Mouse (Mus musculus) right cerebral cortex, adult 18-20 months (tissue): Measurements from ENCODE around the gene 1600014C23Rik.

Experiments used
- DNase-seq: peaks from one replicate; pipeline ENCODE4 v3.0.0; 2022; ENCODE audit warnings: mixed read lengths

Gene 1600014C23Rik

DNA sequence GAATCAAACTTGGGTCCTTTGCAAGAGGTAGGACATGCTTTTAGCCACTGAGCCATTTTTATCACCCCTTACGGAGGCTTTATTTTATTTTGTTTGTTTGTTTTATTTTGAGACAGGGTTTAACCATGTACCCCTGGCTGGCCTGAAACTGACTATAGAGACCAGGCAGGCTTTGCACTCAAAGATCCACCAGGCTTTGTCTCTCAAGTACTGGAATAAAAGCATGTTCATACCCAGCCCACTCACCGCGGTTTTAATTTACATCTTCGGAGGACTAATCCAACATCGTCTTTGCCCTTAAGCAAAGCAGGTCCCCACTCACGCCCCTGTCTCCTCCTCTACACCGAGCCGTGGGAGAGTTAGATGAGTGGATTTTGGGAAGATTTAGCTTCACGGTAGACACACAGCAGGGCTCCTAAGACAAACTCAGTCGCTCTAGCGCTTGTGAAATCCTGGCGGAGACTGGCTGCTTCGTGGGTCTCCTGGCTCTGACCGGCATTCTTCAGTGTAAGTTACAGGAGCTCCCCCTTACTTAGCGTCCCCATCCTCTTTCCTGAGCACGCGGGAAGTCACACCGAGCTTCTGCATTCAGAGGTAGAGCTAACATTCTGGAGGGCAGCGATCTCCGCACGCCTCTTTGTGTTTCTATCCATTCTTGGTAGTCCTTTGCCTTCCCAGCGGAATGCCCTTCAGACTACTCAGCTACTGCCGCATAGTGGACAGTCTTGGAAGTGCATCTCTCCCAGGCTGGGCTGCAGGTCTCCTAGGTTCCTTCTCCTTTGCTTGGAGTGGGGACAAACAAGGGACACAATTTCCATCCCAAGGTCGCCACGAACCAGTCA is 9.7 kb downstream of the 1600014C23Rik start:
- peak; percentile 81 for DNase-seq

GRCm38 (mm10) chr17:45718323-45718722 is 15.3 kb downstream of the 1600014C23Rik start:
- peak; percentile 78 for DNase-seq

GRCm38 (mm10) chr17:45711525-45711924 is 22.1 kb downstream of the 1600014C23Rik start:
- no peak for DNase-seq

GRCm38 (mm10) chr17:45710407-45710806 is 23.2 kb downstream of the 1600014C23Rik start:
- DNase-seq, result no peak

DNA sequence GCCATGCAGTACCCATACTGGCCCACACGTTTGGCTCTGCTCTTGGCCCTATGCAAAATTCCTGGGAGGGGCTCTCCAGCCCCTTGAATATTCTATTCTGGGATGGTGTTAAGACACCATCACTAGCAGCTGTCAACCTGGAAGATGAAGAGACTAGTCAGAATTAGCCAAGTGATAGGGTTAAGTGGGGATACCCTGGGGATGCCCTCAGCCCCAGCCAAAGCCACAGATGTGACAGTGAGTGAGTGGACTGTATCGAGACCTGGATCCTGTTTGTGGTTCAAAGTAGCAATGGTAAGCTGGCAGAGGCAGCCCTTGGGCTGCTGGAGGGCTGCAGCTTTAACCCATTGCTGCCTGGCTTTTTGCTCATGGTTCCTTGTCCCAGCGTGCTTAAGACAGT is 23.8 kb downstream of the 1600014C23Rik start:
- DNase-seq, result no peak

DNA sequence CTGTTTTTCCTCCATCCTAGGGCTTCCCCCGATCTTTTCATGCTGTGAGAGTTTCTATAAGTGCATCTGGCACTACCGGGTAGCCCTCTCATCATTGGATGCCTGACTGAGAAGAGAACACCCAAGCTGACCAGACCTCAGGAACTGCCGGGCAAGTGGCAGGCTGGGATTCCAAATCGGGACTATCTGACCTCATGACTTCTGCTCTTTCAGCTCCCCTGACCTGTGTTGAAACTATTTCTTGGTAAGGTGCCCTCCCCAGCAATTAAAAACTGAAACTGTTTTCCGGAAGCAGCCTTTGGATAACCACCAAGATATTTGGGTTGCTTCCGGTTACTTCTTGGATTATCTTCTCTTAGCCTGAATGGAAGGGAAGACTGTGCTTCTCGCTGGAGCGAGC is 25.5 kb downstream of the 1600014C23Rik start:
- DNase-seq, result no peak

- no peak for DNase-seq
Observed at GRCm38 (mm10) chr17:45707376-45707775, 26.3 kb downstream of the 1600014C23Rik start.

DNA sequence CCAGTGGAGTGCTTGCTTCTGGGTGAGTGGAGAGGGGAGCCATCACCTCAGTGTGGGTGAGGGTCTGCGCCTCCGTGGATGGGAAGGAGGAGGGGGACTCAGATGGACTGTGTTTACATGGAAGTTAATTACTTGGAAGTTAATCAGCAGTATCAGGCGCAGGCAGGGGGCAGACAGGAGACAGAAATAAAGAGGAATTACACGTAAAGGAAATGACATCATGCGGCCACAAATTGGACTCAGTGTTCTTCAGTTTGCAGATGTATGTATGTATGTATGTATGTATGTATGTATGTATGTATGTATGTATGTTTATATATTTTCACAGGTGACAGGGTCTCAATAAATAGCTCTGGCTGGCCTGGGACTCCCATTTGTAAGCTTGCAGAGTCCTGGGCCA is 26.8 kb downstream of the 1600014C23Rik start:
- no peak for DNase-seq

DNA sequence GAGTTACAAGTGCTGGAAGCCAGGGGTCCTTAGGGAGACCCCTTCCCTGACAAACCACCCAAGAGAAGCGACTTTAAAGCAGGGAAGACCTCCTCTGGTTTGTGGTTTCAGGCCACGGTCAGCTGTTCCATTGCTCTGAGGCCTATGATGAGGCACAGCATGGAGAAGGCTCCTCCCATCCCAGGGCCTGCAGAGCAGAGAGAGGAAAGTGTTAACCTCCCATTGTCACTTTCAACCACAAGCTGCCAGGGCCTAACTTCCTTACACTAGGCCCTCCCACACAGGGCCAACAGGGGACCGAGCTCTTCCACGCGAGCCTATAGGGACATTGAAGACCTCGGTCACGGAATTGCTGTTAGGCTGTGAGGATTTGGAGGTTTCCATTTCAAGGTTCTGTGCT is 30.5 kb downstream of the 1600014C23Rik start:
- no peak for DNase-seq

DNA sequence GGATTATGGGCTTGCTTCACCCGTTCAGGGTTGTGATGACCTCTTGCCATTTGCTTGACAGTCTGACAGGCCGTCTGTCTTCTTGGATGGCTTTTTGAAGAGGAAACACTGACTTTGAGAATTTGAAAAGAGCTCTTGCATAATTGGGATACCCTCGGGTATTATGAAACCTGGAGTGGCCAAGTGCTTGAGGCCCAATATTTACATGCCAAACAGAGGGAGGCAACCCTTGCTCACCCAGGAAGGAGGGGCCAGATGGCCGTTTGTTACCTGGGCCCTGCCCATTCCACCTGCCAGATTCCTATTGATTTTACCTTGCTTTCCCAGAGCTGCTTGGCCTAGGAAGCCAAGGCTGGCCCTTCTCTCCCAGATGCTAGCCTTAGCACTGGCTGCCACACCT is 31.4 kb downstream of the 1600014C23Rik start:
- no peak for DNase-seq

- DNase-seq, result no peak
Observed at GRCm38 (mm10) chr17:45701236-45701591, 32.4 kb downstream of the 1600014C23Rik start.

- DNase-seq, result no peak
Observed at GRCm38 (mm10) chr17:45700496-45701235, 33.0 kb downstream of the 1600014C23Rik start.

GRCm38 (mm10) chr17:45699039-45699740 is 34.5 kb downstream of the 1600014C23Rik start:
- DNase-seq, result no peak

- no peak for DNase-seq
Observed at GRCm38 (mm10) chr17:45698368-45698767, 35.3 kb downstream of the 1600014C23Rik start.

GRCm38 (mm10) chr17:45696981-45697380 is 36.7 kb downstream of the 1600014C23Rik start:
- DNase-seq, result no peak

DNA sequence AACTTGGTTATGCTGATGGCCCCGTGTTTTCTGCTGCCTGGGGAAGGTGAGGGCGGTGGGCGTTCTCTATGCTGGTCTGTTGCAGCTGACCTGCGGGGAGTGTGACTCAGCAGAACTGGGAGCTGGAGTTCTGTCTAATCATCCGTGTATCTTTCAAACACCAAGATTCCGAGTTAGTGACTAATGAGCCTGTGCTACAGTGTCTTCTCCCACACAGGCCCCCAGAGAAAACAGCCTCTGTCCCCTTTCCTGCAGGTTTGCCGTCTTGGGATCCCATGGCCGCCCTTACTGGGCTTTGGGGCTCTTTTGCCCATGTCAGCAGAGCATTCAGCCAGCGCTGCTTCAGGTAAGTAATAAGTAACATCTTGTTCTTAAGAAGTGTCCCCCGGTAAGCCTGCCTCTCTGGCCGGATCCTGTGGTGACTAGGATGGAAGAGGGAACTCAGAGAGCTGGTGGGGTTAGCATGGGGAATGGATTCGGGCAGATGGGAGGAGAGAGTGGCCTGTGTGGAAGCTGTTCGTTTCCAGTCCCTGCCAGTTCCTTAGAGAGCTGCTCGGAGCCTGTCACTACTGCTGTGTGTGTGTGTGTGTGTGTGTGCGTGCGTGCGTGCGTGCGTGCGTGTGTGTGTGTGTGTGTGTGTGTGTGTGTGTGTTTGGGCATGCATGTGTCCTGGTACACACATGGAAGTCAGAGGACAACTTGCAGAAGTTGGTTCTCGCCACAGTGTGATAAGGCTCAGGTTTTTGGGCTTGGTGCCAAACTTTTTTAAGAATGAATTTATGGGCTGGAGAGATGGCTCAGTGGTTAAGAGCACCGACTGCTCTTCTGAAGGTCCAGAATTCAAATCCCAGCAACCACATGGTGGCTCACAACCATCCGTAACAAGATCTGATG is 38.2 kb downstream of the 1600014C23Rik start:
- DNase-seq, result no peak

DNA sequence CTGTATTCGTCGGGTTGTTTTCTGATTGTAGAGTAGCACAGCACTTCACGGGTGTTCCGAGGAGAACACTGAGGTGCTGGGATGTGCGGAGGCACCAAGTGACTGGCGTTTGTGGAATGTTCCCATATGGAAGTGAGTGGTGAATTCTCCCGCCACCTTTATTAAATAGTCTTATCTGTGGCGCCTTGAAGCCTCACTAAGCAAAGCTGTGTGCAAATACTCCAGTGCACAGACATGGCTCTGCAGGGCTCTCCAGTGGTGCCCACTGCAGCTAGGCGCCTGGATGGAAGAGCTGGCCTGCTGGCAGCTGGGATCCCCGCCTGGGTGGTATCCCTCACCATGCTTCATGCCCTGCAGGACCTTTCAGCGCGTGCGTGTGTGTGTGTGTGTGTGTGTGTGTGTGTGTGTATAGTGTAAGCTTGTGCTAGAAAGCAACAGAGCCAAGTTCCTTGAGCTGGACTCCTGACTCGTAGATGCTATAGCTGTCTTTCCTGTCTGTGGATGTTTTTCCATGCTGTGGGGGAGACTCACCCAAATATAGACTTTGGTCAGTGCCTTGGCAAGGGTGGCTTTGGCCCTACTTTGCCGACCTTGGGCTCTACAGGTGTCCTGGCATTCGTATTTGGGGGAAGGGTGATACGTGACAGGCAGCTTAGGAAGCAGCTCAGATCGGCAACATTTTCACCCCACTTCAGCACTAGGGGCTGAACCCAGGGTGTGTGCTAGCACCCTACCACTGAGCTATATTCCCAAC is 39.7 kb downstream of the 1600014C23Rik start:
- DNase-seq, result no peak

DNA sequence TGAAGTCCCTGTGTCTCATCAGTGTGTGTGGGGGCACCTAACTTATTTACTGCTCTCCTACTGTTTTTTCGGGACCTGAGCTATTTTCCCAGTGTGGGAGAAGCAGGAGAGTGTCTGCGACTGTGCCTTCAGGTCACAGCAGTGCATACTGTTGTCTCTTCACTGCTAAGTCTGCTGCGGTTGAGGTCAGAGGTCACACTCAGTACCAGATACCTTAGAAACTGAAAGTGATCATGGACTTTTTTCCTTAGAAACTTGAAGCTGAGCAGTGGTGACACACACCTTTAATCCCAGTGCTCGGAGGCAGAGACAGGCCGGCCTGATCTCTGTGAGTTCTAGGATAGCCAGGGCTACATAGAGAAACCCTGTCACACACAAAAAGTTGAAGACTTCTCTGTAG is 41.5 kb downstream of the 1600014C23Rik start:
- no peak for DNase-seq

- DNase-seq, result no peak
Observed at GRCm38 (mm10) chr17:45690044-45690443, 43.6 kb downstream of the 1600014C23Rik start.

- DNase-seq, result no peak
Observed at GRCm38 (mm10) chr17:45689120-45689519, 44.5 kb downstream of the 1600014C23Rik start.

- no peak for DNase-seq
Observed at GRCm38 (mm10) chr17:45686716-45687115, 46.9 kb downstream of the 1600014C23Rik start, which contains the start of gene Tmem63b. TSS of gene Tmem63b (minus strand) at chr17:45686905.
